ENCODE assay signal across 28 mouse cellular contexts in the genomic region with DNA sequence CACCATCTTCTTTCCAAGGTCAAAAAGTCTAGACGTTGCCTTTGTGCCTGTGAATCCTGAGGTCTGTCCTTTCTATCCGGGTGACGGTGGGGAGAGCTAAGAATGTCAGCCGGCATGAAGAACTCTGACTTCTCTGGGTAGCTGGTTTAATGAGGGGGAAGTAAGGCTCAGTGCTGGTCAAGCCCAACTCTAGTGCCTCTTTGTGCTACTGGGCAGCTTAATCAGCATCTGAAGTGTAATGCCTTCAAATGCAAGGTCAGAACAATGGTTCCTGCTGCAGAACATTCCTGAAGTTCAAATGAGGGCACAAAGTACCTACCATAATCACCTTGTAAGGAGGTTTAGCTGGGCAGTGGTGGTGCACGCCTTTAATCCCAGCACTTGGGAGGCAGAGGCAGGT.
"Had no signal": no experiment of that assay in that cellular context is flagged by ENCODE, and none has a peak within 500 bp of the region (broad histone marks: within the 10 kb centered on the region; RNA-seq: fewer than 3 reads in every experiment).

No protein-coding gene starts in this region.

- H3K9ac ChIP-seq: limb, embryonic 12.5 days; limb, embryonic 13.5 days; limb, embryonic 15.5 days; liver, embryonic 12.5 days; liver, embryonic 13.5 days; liver, embryonic 14.5 days; liver, embryonic 15.5 days; liver, postnatal 0 days; lung, embryonic 14.5 days; lung, embryonic 15.5 days; midbrain, embryonic 12.5 days; midbrain, embryonic 13.5 days; midbrain, embryonic 15.5 days; neural tube, embryonic 12.5 days had no signal

- H3K36me3 ChIP-seq: limb, embryonic 10.5 days; limb, embryonic 12.5 days; limb, embryonic 13.5 days; limb, embryonic 15.5 days; liver, embryonic 12.5 days; liver, embryonic 13.5 days; liver, embryonic 15.5 days; lung, embryonic 15.5 days; midbrain, embryonic 10.5 days; midbrain, embryonic 12.5 days; midbrain, embryonic 13.5 days; midbrain, embryonic 15.5 days; neural tube, embryonic 12.5 days had no signal

- DNase-seq: left cerebral cortex, postnatal 4 days; liver; liver, embryonic 13.5 days; liver, postnatal 0 days; lung, adult 18-20 months; lung, adult 2 months; lung, embryonic 14.5 days; lung, postnatal 10 days; lung, postnatal 14 days; lung, postnatal 36 days; lung, postnatal 4 days; midbrain, embryonic 14.5 days had no signal

- H3K27ac ChIP-seq: limb, embryonic 10.5 days; limb, embryonic 12.5 days; limb, embryonic 13.5 days; limb, embryonic 15.5 days; liver, embryonic 12.5 days; liver, embryonic 13.5 days; liver, embryonic 14.5 days; liver, embryonic 15.5 days; lung, embryonic 15.5 days; macrophage; midbrain, embryonic 10.5 days; midbrain, embryonic 12.5 days; midbrain, embryonic 13.5 days; midbrain, embryonic 15.5 days; neural tube, embryonic 12.5 days had no signal

- H3K4me3 ChIP-seq: limb, embryonic 10.5 days; limb, embryonic 12.5 days; limb, embryonic 13.5 days; limb, embryonic 15.5 days; liver, embryonic 12.5 days; liver, embryonic 13.5 days; liver, embryonic 15.5 days; lung, embryonic 15.5 days; megakaryocyte, embryonic 14.5 days; midbrain, embryonic 10.5 days; midbrain, embryonic 12.5 days; midbrain, embryonic 13.5 days; midbrain, embryonic 15.5 days; myocyte; neural tube, embryonic 12.5 days had no signal

- H3K9me3 ChIP-seq: limb, embryonic 10.5 days; limb, embryonic 12.5 days; limb, embryonic 13.5 days; limb, embryonic 15.5 days; liver, embryonic 12.5 days; liver, embryonic 13.5 days; liver, embryonic 15.5 days; lung, embryonic 15.5 days; midbrain, embryonic 10.5 days; midbrain, embryonic 12.5 days; midbrain, embryonic 13.5 days; midbrain, embryonic 15.5 days; neural tube, embryonic 12.5 days had no signal

- H3K4me1 ChIP-seq: liver, embryonic 15.5 days; megakaryocyte, embryonic 14.5 days; neural tube, embryonic 12.5 days had no signal
